Mouse (Mus musculus): ENCODE data around the gene Letm1.

The Letm1 gene

DNA sequence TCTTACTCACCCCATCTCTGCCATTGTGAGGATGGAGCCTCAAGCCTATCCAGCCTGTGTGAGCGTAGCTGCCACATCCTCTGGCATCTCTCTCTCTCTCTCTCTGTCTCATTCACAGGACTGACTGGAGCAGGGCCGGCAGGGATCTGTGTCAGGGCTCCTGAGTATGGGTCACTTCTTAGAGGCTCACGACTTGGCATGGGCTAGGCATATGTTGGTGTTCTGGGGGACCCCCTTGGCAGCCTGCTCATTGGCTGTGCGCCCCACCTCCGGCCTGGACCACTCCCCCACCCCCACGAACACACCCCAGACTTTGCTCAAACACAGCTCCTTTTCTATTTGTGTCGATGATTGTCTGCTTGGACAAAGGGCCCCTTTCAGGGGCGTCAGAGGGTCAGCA is 78.6 kb downstream of the Letm1 start:
- TF ChIP-seq GATA4 (IDR thresholded peaks at IDR 0.05; ENCODE audit: insufficient replicate concordance, low read length), result no peak

DNA sequence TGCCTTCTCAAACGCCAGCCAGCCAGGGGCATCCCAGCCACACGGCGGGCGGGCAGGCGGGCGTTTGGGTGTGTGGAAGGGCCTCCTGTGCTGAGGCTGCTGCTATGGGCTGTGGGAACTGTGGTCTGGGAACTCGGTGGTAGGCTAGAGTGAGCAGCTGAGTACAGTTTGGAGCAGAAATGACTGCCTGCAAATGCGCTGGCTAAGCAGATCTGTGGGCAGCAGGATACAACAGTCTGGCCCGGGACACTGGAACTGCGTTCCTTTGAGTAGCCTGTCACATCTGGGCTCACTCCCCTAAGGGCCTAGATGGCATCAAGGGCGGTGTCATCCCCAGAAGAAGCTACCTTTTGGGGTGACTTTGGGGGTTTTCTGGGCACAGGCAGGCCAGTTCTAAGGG is 80.8 kb downstream of the Letm1 start:
- TF ChIP-seq GATA4 (IDR thresholded peaks at IDR 0.05; ENCODE audit: insufficient replicate concordance, low read length), result no peak

DNA sequence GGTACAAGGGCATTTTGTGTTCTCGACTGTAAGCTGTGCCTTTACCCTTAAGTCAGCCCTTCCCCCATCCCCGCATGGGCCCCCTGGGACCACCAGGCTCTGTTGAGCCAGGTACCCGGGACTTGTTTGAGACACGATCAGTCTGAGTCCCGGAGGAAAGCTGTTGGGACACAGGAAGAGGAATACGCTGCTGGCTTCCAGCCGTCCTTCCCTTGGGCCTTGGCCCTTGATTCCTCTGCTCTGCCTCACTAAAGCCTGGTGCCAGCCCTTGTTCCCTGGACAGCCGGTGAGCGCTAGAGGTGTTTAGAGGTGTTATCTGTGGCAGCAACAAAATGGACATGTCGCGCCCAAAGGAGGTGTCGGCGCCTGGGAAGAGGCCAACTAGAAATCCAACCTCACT is 82.6 kb downstream of the Letm1 start:
- TF ChIP-seq GATA4 (IDR thresholded peaks at IDR 0.05; ENCODE audit: insufficient replicate concordance, low read length), result no peak

DNA sequence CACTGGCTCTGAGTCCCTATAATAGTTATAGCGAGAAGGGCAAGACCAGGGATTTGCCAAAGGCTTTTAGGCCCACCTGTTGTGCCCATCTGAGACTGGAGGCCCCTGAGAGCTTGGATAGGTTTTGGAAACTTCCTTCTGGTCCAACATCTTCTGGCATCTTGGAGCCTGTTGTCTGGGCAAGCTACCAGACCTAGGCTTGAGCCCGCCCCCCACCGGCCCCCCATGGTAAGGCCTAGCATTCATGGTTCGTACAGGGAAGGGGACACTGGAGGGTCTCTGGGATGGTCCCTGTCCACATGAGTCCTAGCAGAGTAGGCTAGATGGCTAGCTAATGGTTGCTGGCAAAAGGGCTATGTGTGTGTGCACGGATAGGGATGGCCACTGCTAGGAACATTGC is 83.9 kb downstream of the Letm1 start:
- no peak for TF ChIP-seq GATA4 (IDR thresholded peaks at IDR 0.05; ENCODE audit: insufficient replicate concordance, low read length)

DNA sequence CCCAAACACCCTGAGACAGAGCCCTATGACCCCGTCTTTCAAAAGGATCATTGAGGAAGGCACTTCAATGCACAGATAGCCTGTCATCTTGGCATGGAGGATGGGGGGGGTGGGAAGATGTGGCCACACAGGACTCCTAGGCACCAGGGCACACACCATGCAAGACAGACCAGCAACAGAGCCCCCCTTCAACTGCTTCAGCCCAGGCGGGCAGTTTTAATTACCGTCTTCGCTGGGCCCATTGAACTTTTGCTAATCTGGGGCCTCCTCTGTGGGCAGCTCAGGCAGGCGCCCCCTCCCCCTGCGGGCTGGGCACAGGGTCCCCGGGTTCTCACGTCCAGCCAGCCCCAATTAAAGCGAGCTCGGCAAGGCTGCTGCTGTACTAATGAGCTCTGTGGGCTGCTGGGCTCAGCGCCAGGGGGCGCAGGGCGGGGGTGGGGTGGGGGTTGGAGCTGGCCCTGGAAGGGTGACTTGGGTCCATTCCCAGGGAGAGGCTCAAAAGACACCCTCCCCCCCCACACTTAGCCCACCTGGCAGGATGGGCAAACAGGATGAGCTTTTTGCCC is 84.6 kb downstream of the Letm1 start:
- TF ChIP-seq GATA4 (IDR thresholded peaks at IDR 0.05; ENCODE audit: insufficient replicate concordance, low read length), result no peak

DNA sequence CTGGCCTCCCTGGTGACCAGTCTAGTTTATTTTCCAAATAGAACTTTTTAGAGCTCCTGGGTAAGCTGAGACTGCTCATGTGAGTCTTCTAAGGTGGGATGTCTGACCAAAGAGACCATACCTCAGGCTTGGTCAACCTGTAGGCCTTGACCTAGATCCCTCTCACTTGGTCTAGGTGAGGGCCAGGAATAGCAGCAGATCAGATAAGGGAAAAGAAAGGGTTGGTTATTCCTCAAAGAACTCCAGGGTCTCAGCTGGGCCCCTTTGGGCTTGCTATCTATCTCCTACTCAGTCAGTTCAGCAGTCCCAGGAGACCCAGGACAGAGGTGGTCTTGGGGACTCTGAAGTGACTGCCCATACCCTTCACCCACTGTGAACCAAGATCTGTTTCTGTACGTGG is 85.1 kb downstream of the Letm1 start:
- no peak for TF ChIP-seq GATA4 (IDR thresholded peaks at IDR 0.05; ENCODE audit: insufficient replicate concordance, low read length)

DNA sequence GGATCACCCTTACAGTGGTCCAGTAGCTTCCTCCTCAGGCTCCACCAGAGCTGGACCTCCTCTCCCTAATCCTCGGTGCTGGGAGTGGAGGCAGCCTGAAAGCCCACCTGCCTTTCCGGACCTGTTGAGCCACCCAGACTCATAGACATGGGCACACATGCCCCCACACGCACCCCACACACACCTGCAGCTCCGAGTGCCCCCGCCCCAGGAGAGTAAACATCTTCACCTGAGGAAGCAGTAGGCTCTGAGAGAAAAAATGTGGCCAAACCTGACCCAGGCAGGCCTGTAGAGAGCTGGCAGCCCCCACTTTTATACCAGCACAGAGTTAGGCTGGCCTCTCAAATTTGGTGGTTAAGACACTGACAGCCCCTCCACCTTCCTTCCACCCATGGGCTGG is 86.2 kb downstream of the Letm1 start:
- TF ChIP-seq GATA4 (IDR thresholded peaks at IDR 0.05; ENCODE audit: insufficient replicate concordance, low read length), result no peak

DNA sequence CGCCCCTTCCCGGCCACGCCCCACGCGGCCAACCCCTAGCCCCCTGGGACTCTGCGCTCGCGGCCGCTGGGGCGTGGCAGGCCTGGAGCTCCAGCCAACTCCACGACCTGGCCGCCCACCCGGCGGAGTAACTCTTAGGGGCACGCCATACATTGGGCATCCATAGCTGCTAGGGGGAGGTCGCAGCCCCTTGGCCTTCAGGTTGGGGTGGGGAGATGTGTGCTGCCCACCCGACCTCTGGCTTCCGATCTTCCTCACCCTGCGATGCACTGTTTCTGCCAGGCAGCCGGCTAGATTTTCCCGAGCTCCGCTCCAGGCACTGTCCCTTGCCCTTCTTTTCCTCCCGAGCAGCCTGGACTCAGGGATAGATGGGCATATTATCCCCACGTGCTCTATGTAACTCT is 86.9 kb downstream of the Letm1 start:
- no peak for TF ChIP-seq GATA4 (IDR thresholded peaks at IDR 0.05; ENCODE audit: insufficient replicate concordance, low read length)

DNA sequence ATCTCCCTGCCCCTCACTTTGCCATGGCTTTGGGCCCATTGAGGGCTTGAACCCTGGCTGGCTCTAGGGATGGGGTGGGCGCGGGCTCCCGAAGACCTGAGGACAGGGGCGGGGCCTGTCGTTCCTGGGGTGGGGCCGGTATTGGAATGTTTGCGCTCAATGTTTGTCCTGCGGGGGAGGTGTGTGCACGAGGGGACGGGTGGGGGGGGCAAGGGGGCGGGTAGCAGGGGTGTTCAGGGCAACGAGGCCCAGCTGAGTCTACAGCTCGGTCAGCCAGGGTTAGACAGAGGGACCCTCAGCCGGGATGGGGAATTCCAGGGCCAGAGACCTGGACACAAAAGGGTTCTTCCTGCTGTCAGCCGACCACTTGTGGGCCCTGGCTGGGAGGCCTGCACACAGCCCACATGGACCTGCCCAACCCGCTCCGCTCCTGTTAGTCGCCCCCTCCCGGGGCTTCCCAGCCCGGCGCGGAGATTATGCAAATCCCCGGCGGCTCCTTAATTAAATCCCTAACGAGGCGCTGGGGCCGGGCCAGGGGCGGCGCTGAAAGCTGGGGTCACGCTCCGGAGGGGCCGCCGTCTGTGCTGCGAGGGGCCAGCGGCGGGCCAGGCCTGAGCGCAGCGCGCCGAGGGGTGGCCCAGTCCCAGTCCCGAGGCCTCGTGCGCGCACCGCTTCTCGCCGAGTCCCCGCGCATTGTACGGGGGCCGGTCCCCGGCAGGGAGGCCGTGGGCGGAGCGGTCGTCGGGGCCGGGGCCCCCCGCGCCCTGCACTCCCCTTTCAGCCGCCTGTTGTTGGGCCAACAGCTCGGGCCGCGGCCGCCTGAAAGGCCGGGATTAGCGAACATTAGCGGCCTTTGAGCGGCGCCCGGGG is 87.5 kb downstream of the Letm1 start:
- no peak for TF ChIP-seq GATA4 (IDR thresholded peaks at IDR 0.05; ENCODE audit: insufficient replicate concordance, low read length)

DNA sequence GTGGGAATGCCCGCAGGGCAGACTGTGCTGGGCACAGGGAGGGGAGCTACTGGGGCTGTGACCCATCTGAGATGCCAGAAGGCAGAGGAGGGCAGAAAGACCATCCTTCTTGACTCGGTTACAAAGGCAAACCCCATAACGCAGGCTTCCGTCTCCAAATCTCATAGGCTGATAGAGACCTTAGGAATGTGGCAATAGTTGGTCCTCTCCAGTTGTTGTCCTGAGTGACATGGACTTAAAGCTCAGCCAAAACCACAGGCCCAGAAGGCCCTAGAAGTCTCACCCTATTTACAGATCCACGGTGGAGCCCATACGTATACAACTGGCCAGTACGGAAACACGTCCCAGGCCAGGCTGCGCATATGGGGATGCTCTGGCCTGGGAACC is 88.2 kb downstream of the Letm1 start:
- no peak for TF ChIP-seq GATA4 (IDR thresholded peaks at IDR 0.05; ENCODE audit: insufficient replicate concordance, low read length)

DNA sequence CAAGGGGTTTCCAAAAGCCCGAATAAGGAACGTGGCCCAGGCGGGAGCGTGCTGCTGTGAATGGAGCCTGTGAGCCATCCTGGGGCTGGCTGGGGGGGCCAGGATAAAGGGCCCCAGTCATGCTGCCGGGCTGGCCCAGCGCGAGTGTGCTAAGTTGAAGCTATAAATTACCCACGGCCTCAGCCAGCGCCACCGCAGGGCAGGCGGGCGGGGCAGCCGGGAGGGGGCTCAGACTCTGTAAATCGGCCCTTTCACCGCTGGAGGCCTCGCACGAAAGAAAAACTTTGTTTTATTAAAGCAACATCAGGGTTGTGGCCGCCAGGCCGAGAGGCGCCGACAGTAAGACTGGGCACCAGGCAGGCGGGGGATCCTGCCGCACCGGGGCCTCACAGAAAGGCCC is 90.2 kb downstream of the Letm1 start:
- TF ChIP-seq GATA4 (IDR thresholded peaks at IDR 0.05; ENCODE audit: insufficient replicate concordance, low read length), result no peak

DNA sequence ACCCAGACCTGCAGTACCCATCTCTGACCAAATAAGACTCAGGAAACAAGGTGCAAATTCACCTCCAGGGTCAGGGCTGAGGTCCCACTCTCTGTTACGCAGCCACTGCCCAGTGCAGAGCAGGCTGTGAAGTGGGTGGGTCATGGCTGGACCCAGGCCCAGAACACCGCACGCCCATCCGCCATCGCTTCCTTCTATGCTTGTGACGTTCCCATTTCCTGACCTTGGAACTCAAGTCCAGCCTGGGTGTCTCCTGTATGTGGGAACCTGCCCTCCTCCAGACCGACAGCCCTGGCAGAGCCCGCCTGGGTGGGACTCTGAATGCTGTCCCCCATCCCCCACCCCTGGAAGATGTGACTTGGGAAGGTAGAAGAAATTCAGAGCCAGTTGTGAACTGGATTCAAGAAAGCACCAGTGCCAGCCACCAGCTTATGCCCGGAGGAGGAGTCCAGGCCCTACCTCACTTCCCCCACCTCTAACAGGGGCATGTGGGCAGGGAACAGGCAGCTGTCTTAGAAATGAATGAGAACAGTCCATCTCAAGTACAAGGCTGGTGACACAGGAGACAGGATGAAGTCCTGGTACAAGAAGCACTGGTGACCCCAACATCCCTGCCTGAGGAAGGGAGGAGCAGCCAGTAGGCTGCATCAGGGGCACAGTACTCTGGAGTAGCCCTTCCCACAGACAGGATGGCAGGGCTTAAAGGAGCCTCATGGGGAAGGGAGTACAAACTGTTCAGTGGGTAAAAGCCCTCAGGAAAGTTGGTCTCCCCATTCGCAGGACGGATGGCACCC is 92.6 kb downstream of the Letm1 start:
- TF ChIP-seq GATA4 (IDR thresholded peaks at IDR 0.05; ENCODE audit: insufficient replicate concordance, low read length), result no peak
